Mouse (Mus musculus): ENCODE results near the gene Gm9821.

Gm9821 gene

DNA sequence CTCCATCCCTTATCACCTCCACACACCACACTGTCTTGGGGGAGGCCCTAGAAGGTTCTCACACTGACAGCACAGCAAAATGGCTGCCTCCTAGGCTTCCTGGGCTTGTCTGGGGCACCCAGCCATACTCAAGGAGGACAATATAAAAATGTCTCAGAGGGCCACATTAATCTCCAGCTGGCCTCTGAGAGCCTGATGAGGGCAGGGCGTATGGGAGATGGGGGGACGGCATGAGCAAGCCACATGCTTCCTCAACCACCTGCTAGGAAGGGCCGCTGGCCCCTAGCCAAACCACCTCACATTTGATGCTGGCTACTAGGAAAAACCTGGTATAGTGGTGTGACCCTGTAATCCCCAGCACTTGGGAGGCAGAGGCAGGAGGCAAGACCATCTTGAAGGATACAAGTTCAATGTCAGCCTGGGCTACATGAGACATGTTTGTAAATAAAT is 3.3 kb downstream of the Gm9821 start:
- DNase-seq (ENCODE audit: low read depth, low spot score) = no peak

DNA sequence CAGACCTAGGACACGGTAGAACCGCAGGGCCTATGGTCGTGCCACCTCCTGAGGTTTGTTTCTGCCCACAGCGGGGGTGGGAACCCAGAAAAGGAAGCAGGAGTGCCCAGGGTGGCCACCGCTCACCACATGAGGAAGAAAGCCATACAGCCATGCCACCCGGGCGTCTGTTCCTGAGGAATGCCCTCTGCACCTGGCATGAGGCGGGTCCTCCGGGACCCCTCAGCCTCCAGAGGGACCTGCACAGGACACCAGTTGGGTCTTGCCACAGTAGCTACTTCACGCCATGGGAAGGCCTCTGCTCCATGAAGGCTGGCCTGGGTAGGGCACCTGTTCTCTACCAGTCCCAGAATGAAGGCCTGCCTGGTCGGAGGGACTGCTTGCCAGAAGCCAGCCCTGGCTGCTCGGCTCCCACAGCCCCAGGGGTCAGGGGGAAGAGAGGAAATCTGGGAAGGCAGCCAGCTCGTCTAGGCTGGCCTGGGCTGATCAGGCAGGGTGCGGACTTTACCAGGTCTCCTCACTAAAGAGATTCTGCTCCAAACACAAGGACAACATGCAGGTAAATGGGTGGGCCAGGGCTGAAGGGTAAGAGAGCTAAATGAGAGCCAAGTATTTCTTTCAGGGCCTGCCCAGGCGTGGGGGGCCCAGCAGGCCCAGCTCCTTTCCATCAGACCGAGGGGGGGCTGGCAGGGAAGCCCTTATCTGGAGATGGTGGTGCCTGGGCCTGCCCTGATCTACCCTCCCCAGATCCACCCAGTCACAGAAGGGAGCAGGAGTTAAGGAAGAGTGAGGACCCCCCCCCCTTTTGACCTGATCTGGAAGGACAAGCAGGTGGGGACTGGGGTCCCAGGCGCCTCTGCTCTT is 4.1 kb downstream of the Gm9821 start:
- DNase-seq (ENCODE audit: low read depth, low spot score) = no peak

DNA sequence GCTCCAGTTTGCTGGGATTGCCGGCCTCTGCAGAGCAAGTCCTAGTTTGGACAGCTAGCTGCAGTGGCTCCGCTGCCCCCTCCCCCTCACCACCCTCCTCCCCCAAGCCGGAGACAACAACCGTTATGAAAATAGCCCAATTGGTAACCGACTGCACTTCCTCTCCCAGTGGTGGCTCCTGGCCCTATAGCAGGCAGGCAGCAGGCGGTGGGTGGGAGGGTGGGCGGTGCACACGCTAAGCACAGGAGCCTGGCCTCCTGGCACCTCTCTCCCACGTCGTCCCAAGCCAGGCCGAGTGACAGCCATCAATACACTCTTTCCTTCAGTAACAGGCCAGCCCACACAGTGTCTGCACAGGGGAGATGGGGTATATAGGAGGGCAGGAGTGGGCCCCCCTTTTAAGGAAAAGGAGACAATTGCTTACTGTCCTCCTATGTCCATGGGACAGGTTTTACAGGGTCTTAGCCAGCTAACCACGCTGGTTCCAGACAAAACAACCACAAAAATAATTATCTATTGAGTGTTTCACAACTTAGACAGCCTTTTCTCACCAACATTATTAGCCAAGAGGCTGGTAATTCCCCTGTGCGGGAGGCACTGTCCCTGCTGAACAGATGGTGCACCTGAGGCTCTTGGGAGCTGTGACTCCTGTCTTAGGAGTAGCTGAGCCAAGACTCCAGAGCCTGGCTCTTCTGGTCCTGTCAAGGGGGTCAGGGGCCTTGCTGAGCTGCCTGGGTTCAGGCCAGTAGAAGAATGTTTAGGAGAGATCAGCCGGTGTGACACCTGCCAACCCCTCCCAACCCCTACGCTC is 5.0 kb downstream of the Gm9821 start:
- peak; percentile 71 for DNase-seq (ENCODE audit: low read depth, low spot score)

DNA sequence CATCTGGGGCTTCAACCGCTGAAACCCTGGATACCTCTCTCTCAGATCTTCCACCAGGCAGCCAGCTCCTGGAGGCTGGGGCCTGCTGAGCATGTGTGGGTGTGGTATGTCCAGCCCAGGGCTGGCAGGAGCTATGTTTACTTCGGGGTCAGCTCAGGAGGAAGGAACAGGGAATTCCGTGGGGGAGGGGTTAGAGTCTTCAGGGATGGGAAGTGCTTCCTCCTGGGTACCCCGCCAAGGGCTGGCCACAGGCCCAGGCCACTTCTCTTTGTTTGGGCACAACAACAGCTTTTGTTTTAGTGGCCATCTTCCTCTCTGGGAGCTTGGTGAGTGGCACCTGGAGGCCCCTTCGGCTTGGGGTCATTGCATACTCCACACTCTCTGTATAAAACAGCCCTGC is 8.3 kb downstream of the Gm9821 start:
- DNase-seq (ENCODE audit: low read depth, low spot score) = no peak

DNA sequence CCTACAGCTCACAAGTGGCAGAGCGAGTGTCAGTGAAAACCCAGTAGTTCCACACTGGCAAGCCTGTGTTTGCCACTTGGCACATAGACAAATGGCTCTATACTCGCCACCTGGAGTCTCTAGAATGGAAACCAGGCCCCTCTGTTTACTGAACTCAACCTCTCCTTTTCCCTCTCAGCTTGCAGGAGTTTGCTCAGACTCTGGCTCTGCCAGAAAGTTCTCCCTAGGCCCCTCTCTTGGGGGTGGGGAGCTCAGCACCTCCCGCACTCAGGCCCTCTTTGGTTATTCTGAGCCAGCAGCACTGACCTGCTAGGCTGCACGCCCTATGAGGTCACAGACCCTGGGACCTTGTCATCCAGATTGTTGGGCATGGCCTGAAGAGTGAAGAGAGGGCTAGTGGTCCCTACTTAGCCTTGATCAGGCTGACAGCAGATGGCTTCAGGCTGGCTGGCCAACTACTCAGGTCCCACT is 9.7 kb downstream of the Gm9821 start:
- DNase-seq (ENCODE audit: low read depth, low spot score) = no peak

DNA sequence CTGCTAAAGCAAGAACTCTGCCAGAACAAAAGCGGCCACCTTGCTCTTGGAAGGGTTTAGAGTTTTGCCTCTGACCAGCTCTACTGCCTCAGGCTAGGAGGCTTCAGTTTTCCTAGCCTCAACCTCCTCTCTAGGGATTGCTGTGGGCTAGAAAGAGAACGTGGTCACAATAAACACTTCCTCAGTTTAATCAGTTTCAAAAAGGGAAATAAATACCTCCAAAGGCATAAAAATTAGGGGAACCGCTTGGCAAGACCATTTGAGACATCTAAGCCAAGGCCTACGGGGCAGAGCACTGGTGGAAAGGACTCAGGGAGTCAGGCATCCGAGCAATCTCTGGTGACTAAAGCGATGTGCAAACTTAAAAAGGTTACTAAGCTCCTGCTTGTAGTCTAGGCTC is 10.4 kb downstream of the Gm9821 start:
- DNase-seq (ENCODE audit: low read depth, low spot score) = no peak

DNA sequence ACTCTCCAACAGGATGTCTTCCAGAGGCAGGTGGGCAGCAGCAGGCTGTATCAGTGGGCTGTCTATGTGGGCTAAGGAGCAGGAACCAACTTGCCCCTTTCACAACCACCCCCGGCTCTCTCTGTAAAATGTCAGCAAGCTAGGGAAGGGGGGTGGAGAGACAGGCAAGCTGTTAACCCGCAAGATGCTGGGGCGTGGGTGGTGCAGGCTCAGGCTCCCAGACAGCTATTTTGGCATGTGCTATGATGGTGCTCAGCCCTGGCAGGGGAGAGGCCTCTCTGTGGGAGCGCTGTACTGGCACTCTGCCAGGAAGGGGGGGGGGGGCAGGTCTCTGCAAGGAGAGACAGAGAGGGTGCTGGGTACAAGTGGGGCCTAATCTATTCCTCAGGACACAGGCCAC is 11.6 kb downstream of the Gm9821 start:
- DNase-seq (ENCODE audit: low read depth, low spot score) = no peak

DNA sequence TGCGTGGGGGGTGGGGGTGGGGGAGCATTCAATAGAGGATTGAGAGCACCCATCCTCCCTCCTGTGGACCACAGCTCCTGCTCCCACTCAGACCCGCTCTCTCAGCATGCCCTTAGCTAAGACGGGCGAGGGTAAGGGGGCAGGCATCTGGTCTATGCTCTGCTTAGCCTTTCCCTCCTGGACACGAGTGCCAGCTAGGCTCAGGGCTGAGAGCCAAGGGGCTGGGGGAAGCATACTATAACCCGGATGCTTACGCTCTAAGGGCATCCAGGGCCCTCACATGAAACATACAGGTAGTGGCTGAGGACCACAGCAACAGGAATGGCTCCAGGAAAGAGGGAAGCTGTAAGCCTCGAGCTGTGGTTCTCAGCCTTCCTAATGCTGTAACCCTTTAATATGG is 12.5 kb downstream of the Gm9821 start:
- DNase-seq (ENCODE audit: low read depth, low spot score) = no peak

DNA sequence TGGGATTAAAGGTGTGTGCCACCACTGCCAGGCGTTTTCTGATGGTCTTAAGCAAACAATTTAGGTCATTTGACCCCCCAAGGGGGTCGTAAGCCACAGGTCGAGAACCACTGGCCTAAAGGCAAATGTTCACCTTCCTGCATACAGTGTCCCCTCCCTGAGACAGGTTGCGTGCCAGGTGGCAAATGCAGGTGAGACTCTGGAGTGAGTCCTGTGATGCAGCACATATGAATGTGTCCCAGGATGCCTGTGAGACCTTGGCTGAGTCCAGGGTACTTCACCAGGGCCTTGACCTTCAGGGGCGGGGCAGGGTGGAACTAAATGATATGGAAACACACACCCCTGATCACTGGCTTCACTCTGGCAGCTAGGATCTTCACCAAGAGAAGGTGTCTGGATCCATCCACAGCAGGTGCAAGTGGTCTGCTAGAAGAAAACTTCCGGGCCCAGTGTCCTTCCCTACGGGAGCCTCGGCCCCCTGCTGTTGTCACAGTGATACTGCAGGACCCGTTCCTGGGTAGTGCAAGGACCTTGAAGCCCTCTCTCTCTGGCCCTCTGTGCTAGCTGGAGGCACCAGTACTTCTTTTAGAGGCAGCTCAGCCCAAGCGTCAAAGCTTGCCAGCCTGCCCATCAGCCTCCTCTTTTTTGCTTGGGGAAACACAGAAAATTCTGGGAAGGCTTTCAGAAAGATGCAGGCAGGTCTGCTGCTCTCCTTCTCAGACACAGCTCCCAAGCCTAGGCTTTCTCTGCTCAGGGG is 13.4 kb downstream of the Gm9821 start:
- DNase-seq (ENCODE audit: low read depth, low spot score) = peak; percentile 79

DNA sequence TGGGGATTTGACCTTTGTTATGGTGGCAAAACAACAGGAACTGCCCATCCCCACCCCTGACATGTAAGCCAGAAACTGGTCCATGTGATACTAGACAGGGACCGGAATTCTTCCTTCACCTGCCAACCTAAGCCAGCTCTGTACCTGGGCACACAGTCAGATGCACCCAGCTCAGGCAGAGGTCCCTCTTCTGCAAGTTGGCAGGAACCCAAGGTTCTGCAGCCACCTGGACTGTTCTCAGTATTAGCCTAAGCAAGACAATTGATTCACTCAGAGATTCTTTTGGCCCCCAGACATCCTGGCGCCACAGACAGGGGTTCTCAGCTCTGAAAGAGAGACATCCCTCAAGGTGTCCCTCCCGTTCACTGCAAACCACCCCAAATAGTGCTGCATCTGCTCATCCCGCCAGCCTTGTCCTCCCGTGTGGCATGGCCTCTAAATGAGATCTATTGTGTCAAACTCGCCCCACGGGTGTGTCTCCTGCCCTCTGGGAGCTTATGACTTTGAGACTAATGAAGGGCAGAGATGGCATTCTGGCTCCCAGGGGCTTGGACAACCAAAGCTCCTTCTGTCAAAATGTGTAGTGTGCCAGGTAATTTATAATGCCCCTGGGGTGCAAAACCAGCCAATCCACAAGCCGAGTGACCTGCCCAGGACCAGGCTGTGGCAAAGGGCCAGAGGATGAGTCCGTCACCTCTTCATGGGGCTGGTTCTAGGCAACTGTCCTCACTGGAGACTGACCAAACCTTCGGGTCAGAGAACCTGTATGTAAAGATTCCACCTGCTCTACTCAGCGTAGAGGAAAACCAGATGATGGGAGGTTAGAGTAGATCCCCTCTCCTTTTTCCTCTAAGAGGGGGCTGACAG is 14.3 kb downstream of the Gm9821 start:
- no peak for DNase-seq (ENCODE audit: low read depth, low spot score)

DNA sequence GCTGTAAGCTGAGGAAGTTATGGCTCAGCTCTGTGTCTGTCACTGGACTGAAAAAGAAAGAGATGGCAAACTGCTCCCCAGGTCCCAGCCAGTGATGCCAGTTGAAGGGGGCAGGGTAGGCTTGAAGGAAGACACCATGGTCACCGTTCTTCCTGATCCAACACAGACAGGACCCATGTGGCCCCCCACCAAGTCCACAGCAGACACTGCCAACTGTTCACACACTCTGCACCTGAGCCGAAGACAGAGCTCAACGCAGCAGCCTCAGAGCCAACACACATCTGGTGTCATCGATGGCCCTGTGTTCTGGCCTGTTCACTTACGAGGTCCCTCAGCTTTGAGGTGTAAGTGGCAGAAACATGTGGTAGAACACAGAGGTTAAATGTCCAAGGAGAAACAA is 15.0 kb downstream of the Gm9821 start:
- DNase-seq (ENCODE audit: low read depth, low spot score) = no peak

DNA sequence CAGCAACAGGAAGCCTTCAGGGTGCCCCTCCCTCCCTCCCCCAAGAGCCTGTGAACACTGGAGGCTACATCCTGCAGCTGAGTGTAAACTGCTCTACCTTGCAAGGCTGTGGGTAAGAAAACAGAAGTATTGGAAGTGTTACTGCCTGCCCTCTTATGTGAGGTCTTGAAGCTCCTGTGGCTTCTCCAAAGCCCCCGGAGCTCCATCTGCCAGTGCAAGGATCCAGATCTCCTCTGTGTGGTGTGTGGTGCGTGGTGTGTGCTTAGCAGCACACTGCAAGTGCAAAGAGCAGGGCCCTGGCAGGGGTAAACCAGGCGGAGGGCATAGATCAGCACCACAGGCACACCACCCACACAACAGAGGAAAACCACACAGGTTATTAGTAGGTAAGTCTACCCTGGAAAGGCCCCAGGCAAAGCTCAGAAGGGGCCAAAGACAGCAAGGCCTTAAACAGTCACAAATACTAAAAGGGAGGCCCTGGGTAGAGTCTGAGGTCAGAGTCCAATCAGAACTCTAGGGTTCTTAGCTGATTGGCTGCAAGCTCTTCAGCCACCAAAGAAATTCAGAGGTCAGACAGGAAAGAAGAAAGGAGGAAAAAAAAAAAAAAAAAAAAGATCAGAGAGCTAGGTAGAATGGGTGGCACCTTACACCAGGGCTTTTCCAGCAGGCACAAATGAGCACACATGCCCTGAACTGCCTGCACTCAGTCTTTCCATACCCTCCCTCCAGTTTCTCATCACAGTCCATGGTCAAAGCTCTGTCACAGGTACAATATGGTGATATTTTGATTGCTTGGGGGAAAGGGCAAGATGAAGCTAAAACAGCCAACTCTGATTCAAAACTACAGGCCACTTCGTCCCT is 16.6 kb downstream of the Gm9821 start:
- DNase-seq (ENCODE audit: low read depth, low spot score) = no peak

DNA sequence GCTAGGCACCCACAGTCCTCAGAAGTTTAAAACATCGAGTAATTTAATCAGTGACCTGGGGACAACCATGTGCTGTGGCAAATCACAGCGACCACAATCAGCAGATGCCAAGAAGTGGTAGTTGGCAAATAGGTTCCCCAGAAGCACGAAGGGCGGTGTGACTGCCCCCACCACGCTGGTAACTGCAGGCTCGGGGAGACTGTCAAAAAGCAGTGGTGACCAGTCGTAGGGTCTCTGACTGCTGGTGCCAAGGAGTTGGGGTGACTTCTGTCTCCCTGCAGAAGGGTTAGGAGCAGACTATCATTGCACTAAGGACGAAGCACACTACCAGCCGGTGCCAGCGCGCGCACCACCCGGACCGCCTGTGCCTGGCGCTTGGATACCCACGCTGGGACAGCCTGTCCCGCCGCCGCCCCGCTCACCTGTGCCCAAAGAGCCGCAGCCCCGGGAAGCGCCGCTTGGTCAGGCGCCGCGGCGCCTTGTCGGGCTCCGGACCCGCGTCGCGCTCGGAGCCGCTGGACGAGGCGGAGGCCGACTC is 17.4 kb downstream of the Gm9821 start:
- DNase-seq (ENCODE audit: low read depth, low spot score) = peak; percentile 50

DNA sequence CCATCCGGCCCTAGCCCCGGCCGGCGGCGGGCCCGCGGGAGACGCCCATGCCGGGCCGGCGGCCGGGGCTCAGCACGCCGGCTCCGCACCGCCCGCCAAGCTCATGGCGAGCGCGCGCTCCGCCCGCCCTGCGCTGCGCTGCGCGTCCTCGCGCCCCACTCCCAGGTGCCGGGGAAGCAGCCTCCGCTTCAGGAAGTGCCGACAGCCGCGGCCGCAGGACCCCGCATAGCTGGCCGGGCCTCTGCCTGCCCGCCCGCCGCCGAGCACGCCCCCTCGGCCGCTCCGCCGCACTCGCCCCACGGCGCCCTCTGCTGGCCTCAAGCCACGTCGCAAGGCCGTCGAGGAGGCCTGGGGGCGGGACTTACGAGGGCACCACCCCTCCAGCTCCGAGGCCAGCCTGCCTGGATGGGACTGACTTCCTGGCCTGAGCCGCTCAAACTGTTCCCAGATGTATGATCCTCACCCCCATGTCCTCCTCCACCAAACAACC is 18.0 kb downstream of the Gm9821 start:
- DNase-seq (ENCODE audit: low read depth, low spot score) = peak; percentile 96

DNA sequence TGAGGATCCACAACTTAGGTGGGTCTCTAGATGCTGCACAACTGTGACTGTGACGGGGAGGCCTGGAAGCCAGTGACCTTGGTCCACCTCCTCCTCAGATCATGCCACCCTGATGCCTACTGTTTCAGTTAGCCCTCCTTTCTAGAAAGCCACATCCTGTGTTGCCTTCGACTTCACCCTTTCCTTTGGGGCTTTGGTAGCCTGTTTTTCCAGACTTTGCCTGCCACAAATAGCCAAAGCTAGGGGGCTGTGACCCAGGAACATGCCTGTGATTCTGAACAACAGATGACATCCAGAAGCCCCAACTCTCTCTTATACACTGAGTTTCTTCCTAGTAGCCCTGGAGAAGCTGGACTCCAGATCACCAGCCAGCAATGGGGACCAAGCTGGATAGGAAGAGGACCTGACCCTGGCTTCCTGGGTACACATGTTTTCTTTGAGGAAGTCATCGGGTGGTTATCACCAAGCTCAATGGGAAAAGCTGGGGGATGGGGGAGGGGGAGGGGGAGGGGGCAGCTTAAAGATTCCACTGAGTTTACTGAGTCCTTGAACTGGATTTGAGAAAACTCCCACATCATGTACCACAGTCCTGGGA is 19.2 kb downstream of the Gm9821 start:
- DNase-seq (ENCODE audit: low read depth, low spot score) = no peak

DNA sequence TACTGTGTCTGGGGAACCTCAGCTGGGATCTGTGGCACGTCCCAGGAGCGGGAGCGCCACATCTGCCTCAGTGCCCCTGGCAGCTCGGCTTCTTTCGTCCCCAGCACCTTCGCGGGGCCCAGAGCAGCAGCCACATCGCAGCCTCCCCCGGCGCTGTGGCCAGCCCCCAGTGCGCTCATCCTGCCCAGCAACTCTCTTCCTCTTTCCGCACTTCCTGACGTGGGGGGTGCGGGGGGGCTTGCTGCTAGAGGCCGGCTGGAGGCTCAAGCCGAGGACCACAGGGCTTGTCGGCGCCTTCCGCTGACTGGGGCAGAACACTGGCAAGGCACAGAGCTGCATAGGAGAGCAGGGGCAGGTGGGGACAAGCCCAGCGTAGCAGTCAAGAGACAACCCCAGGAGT is 19.9 kb downstream of the Gm9821 start:
- DNase-seq (ENCODE audit: low read depth, low spot score) = peak; percentile 43

DNA sequence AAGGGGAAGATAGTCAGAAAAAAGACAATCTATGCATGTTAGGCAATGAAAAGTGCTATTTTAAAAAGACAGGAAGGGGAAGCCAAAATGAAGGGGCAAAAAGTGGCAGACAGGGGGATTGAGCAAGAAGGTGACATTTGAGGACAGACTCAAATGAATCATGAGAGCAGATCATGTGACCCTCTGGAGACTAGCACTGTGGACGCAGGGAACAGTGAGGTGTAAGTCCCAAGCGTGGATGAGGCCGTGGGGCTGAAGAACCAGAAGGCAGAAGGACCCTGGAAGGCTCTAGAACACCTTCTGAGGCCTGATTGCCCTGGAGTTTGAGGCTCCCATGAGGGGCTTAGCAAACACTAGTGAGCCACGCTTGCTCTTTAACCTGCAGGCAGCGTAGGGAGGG is 20.9 kb downstream of the Gm9821 start:
- DNase-seq (ENCODE audit: low read depth, low spot score) = no peak

DNA sequence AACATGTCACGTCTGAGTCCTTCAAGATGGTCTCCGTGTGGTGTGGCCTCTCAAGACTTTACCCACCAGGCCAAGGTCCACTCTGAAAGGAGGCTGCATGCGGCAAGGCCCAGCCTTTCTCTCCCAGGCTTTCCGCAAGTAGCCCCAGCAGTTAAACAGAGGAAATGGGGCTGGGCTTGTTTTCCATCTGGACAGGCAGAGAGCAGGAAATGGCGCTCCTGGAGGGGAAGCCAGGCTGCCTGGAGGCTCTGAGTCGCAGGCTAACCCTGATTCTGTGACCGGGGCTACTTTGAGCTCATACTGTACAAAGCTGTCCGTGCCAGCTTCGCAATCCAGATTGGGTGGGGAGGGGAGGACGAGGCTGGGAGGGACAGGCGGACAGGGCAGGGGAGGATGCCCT is 22.5 kb downstream of the Gm9821 start:
- DNase-seq (ENCODE audit: low read depth, low spot score) = no peak

Measured in ZHBTc4 (cell line).